Comparison of ENCODE assay signal across 11 mouse cellular contexts in genomic region chr5:74200481-74200880, GRCm38 (mm10). TPM values are rescaled to one million over a fixed set of nuclear protein-coding genes. Genes with fewer than 3 reads are reported as not detected.
DNase-seq lines count a peak whose midpoint lies in the region; ATAC-seq and TF ChIP-seq lines count a peak whose summit lies in the region.
"Had no signal": no experiment of that assay in that cellular context is flagged by ENCODE, and none has a peak within 500 bp of the region (broad histone marks: within the 10 kb centered on the region; RNA-seq: fewer than 3 reads in every experiment).

No protein-coding gene starts in this region.

- peak overlapping the region; percentile 40 for H3K27ac ChIP-seq in left cerebral cortex, adult 2 months
- H3K27ac ChIP-seq in limb, embryonic 10.5 days = peak overlapping the region; percentile 88
- H3K27ac ChIP-seq in forebrain, embryonic 10.5 days = no peak overlapping the region
- H3K27ac ChIP-seq: hindbrain, embryonic 14.5 days; kidney, postnatal 0 days had no signal

- peaks cover 79% of the 10 kb centered on the region for H3K4me1 ChIP-seq in limb, embryonic 10.5 days
- peaks cover 60% of the 10 kb centered on the region for H3K4me1 ChIP-seq in forebrain, embryonic 10.5 days

- WGBS in limb, embryonic 10.5 days = 84% methylated on average over 8 of the region's 8 CpGs
- 90% methylated on average over 8 of the region's 8 CpGs for WGBS in forebrain, embryonic 10.5 days

- peaks cover 51% of the 10 kb centered on the region for H3K36me3 ChIP-seq in limb, embryonic 10.5 days
- H3K36me3 ChIP-seq in forebrain, embryonic 10.5 days (replicated peaks) = peaks cover 37% of the 10 kb centered on the region
- H3K36me3 ChIP-seq: G1E had no signal

- H3K4me3 ChIP-seq in left cerebral cortex, adult 2 months = no peak overlapping the region
- H3K4me3 ChIP-seq in limb, embryonic 10.5 days = peak overlapping the region; percentile 21
- H3K4me3 ChIP-seq in forebrain, embryonic 10.5 days = no peak overlapping the region

- ATAC-seq in activated CD4-positive, CD25-positive, alpha-beta regulatory T cell, adult 4 months = peak; percentile 94

- DNase-seq in left cerebral cortex, adult 2 months (ENCODE audit: extremely low spot score in 1 of 2, low spot score in 2 of 2) = no peak
- no peak for DNase-seq in left cerebral cortex, postnatal 36 days (ENCODE audit: low spot score in 2 of 2)
- no peak for DNase-seq in limb, embryonic 10.5 days (ENCODE audit: low spot score)
- peak; percentile 71 for DNase-seq in thymus, postnatal 0 days (ENCODE audit: low spot score)
- DNase-seq in forebrain, embryonic 10.5 days (ENCODE audit: extremely low spot score, low spot score) = no peak
- no peak for DNase-seq in embryo, embryonic 11 days
- no peak for DNase-seq in testis, postnatal 14 days (ENCODE audit: low spot score)

- TF ChIP-seq CTCF in left cerebral cortex, adult 2 months (IDR thresholded peaks at IDR 0.05) = no peak

- intact Hi-C loops in left cerebral cortex, adult 2 months (cut with DNase I) = no loop called here
- intact Hi-C loops in left cerebral cortex, postnatal 36 days (cut with DNase I) = no loop called here

- no peaks in the 10 kb centered on the region for H3K27me3 ChIP-seq in limb, embryonic 10.5 days (ENCODE audit: low read depth, poor library complexity, severe bottlenecking)
- H3K27me3 ChIP-seq in forebrain, embryonic 10.5 days (ENCODE audit: poor library complexity, severe bottlenecking) = no peaks in the 10 kb centered on the region

- H3K9me3 ChIP-seq in limb, embryonic 10.5 days (replicated peaks) = no peaks in the 10 kb centered on the region
- H3K9me3 ChIP-seq in forebrain, embryonic 10.5 days = no peaks in the 10 kb centered on the region
- H3K9me3 ChIP-seq: G1E had no signal

RNA-seq across cellular contexts. Expression of gene Rasl11b, which starts 5.4 kb away (rescaled TPM):
- total RNA-seq in left cerebral cortex, adult 2 months (2021) = 100 to 1,000 TPM in 1 of 2 experiments, 10 to 100 TPM in 1; 72.5 to 103 TPM
- 100 to 1,000 TPM in 1 of 2 experiments, 10 to 100 TPM in 1; 80.7 to 123 TPM for total RNA-seq in left cerebral cortex, postnatal 36 days (2021)
- 1 to 10 TPM; 2.7 to 4.0 TPM for polyA plus RNA-seq in activated CD4-positive, CD25-positive, alpha-beta regulatory T cell, adult 4 months (2017; shearing (Covaris generic))
- polyA plus RNA-seq in limb, embryonic 10.5 days (2016; fragmentation: Nextera tagmentation; extraction: Ambion mirVana) = 40.7 and 91.2 TPM in 2 replicates
- polyA plus RNA-seq in thymus, postnatal 0 days (2015; fragmentation: Nextera tagmentation; extraction: Ambion mirVana) = 26.8 and 28.6 TPM in 2 replicates
- polyA plus RNA-seq in forebrain, embryonic 10.5 days (2016; fragmentation: Nextera tagmentation; extraction: Ambion mirVana) = 27.5 and 29.2 TPM in 2 replicates
